Mouse (Mus musculus) frontal cortex, postnatal 14 days (tissue): ENCODE results near the gene Spocd1.
"Not testable (repeated sequence)": the region's sequence is repeated elsewhere in the genome, so short reads cannot be mapped to it uniquely, and the experiment has no call there.

ENCODE experiments used
- DNase-seq, 2 experiments: peaks; one replicate each; pipeline ENCODE4 v3.0.0; 2022; ENCODE audit warnings: low spot score in 2 of 2

Spocd1 gene

GRCm38 (mm10) chr4:129928949-129929348 lies at the start of gene Spocd1:
Gene Spocd1, plus strand, starts transcription at chr4:129929249.
- no peak for DNase-seq

- no peak for DNase-seq
These were observed 48.4 kb upstream of the Spocd1 start for GRCm38 (mm10) chr4:129880615-129881014.

GRCm38 (mm10) chr4:129881661-129882060 lies 47.4 kb upstream of the Spocd1 start:
- DNase-seq: no peak

GRCm38 (mm10) chr4:129882555-129883293 lies 46.3 kb upstream of the Spocd1 start:
- peak in 1 of 2 experiments; percentile 40 for DNase-seq

- DNase-seq: peak in 1 of 2 experiments; percentile 17
These were observed 44.8 kb upstream of the Spocd1 start for GRCm38 (mm10) chr4:129884041-129884930.

- DNase-seq: no peak
These were observed 39.4 kb upstream of the Spocd1 start for GRCm38 (mm10) chr4:129889661-129890060.

GRCm38 (mm10) chr4:129890094-129890493 lies 39.0 kb upstream of the Spocd1 start:
- no peak for DNase-seq

GRCm38 (mm10) chr4:129894861-129895260 lies 34.2 kb upstream of the Spocd1 start:
- DNase-seq: no peak

- DNase-seq: not testable (repeated sequence)
These were observed 30.2 kb upstream of the Spocd1 start for GRCm38 (mm10) chr4:129898815-129899214.

- no peak for DNase-seq
These were observed 26.7 kb upstream of the Spocd1 start for GRCm38 (mm10) chr4:129902394-129902793.

- no peak for DNase-seq
These were observed 25.5 kb upstream of the Spocd1 start for GRCm38 (mm10) chr4:129903577-129903976.

- no peak for DNase-seq
These were observed 24.0 kb upstream of the Spocd1 start for GRCm38 (mm10) chr4:129905032-129905431.

- no peak for DNase-seq
These were observed 23.0 kb upstream of the Spocd1 start for GRCm38 (mm10) chr4:129906016-129906415.

- DNase-seq: no peak
These were observed 20.2 kb upstream of the Spocd1 start for GRCm38 (mm10) chr4:129908836-129909235.

GRCm38 (mm10) chr4:129909261-129909731 lies 19.8 kb upstream of the Spocd1 start:
- DNase-seq: no peak

- no peak for DNase-seq
These were observed 16.1 kb upstream of the Spocd1 start for GRCm38 (mm10) chr4:129912998-129913397.

- no peak for DNase-seq
These were observed 15.0 kb upstream of the Spocd1 start for GRCm38 (mm10) chr4:129913761-129914644.

GRCm38 (mm10) chr4:129914686-129915085 lies 14.4 kb upstream of the Spocd1 start:
- no peak for DNase-seq

GRCm38 (mm10) chr4:129915349-129915988 lies 13.6 kb upstream of the Spocd1 start:
- no peak for DNase-seq

- no peak for DNase-seq
These were observed 12.9 kb upstream of the Spocd1 start for GRCm38 (mm10) chr4:129916159-129916558.

GRCm38 (mm10) chr4:129917016-129917603 lies 11.9 kb upstream of the Spocd1 start:
- no peak for DNase-seq
